Mouse (Mus musculus) small intestine, adult 2 months (tissue): ENCODE data around the gene Acsm2. TPM values are rescaled to one million over a fixed set of nuclear protein-coding genes. Genes with fewer than 3 reads are reported as not detected.

Experiments
- H3K27ac ChIP-seq: fragments of 200-500 bp; 2 replicates; pipeline ENCODE4 v1.5.1; 2012; ENCODE audit warnings: low read depth, low read length, control low read depth, inconsistent platforms; ENCODE audit not compliant: insufficient read depth
- H3K27me3 ChIP-seq: fragments of 200-500 bp; 2 replicates; pipeline ENCODE4 v1.6.1; 2012; ENCODE audit warnings: mild to moderate bottlenecking, moderate library complexity, low read length, inconsistent platforms; ENCODE audit not compliant: control insufficient read depth, insufficient read depth
- H3K36me3 ChIP-seq: fragments of 200-500 bp; 2 replicates; pipeline ENCODE4 v1.6.1; 2012; ENCODE audit warnings: mild to moderate bottlenecking, low read length, control low read depth, inconsistent platforms; ENCODE audit not compliant: control insufficient read depth, insufficient read depth
- H3K4me1 ChIP-seq: fragments of 200-500 bp; 2 replicates; pipeline ENCODE4 v1.6.1; 2012; ENCODE audit warnings: low read length, inconsistent platforms, mixed read lengths; ENCODE audit not compliant: control insufficient read depth, insufficient read depth, insufficient read length
- H3K4me3 ChIP-seq: fragments of 200-500 bp; 2 replicates; pipeline ENCODE4 v1.5.1; 2012; ENCODE audit warnings: low read depth, mild to moderate bottlenecking, control low read depth, inconsistent platforms, low read length, moderate library complexity
- CTCF ChIP-seq: fragments of 200-500 bp; IDR thresholded peaks from 2 replicates; pipeline ENCODE4 v1.5.1; 2012; ENCODE audit warnings: low read depth, mild to moderate bottlenecking, control low read depth, inconsistent platforms, low read length, moderate library complexity, mixed read lengths; ENCODE audit not compliant: insufficient replicate concordance, insufficient read length; ENCODE audit errors: extremely low read depth
- POLR2A ChIP-seq: fragments of 200-500 bp; IDR thresholded peaks from 2 replicates; pipeline ENCODE4 v1.6.1; 2012; ENCODE audit warnings: low read depth, mild to moderate bottlenecking, control low read depth, inconsistent platforms, low read length, moderate library complexity
- WGBS: fragments of 180-500 bp; shearing (Covaris S2); methylation state at CpG from one replicate; pipeline ENCODE4 v1.1.7; 2018; 5-methylcytosine and 5-hydroxymethylcytosine counted together
- polyA plus RNA-seq: library from polyadenylated mRNA; depleted of rRNA; stranded (reverse); fragments of >200 nt; gene quantifications from 2 replicates; pipeline ENCODE4 v1.2.3, GENCODE M21; 2012; rRNA removed

The Acsm2 gene
- polyA plus RNA-seq = not detected in 2 replicates

DNA sequence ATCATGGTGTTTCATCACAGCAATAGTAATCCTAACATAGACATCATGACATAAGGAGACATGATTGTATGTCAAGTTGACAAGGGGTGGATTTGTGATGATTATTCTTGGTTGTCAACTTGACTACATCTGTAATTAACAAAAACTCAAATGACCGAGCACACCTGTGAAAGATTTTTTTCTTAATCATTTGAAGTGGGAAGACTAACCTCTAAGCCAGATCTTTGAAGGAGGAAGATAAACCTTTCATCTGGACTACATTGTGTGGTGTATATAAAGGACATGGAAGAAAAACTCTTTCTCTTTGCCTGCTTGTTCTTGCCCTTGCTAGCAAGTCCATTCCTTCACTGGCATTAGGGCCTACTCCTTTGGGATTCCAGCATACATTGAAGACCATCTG lies at the start of gene Acsm2:
Gene Acsm2 (plus strand): TSS at position 301 of the 400 bp plus-strand sequence.
- Histone ChIP-seq H3K4me1 (peaks cover 6% of the 10 kb centered on the region; the same call in 1 of the 2 replicates), H3K27ac (no peak within 1 kb of the TSS), H3K27me3 (no peaks in the 10 kb centered on the region), H3K4me3 (no peak within 1 kb of the TSS), H3K36me3 (no peaks in the 10 kb centered on the region)
- 86% methylated on average over 1 of the region's 1 CpGs for WGBS
- TF ChIP-seq POLR2A = no peak
- TF ChIP-seq CTCF = no peak

DNA sequence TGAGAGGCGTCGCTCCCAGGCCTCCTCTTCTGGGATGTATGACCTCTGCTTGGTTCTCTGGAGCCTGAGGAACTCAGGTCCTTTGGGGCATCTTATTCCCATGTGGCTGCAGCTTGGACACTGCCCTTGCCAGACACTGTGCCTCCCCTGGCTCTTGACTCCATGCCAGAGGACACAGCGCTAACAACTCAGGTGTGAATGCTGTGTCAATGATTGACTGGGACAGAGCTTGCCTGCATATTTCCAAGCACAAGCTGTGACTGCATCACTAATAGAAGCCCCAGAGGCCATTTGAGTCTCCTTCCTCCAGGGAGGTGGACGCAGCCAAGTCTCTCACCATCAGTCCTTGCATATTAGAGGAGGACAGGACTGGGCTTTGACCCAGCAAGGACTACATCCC lies 43.0 kb upstream of the Acsm2 start:
- Histone ChIP-seq H3K27me3 (no peaks in the 10 kb centered on the region), H3K36me3 (no peaks in the 10 kb centered on the region), H3K4me3 (no peak overlapping the region), H3K27ac (no peak overlapping the region), H3K4me1 (peaks cover 7% of the 10 kb centered on the region; the same call in 1 of the 2 replicates)
- 63% methylated on average over 4 of the region's 4 CpGs for WGBS
- TF ChIP-seq POLR2A (no peak), CTCF (no peak)

DNA sequence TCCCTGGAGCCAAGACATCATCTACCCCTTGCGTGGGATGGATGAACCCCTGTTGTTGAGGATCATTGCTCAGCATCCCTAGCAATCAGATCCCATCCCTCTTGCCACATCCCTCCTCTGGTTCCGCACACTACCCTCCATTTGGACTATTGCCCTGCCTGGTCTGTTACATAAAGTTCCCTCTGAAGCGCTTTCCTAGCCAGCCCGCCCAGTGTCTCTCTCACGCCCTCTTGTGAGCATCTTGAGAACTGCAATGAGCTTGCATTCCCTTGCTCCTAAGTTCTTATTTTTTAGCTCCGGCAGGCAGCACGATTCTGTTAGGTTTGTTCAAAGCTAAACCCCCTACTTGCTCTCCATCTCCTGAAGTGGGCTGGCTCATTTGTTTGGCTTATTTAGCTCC lies 41.1 kb upstream of the Acsm2 start:
- Histone ChIP-seq H3K4me3 (no peak overlapping the region), H3K27ac (no peak overlapping the region), H3K36me3 (no peaks in the 10 kb centered on the region), H3K27me3 (no peaks in the 10 kb centered on the region), H3K4me1 (peaks cover 7% of the 10 kb centered on the region; the same call in 1 of the 2 replicates)
- WGBS = 28% methylated on average over 7 of the region's 7 CpGs
- TF ChIP-seq POLR2A = no peak
- TF ChIP-seq CTCF = peak; percentile 60; the same call in 1 of the 2 replicates

DNA sequence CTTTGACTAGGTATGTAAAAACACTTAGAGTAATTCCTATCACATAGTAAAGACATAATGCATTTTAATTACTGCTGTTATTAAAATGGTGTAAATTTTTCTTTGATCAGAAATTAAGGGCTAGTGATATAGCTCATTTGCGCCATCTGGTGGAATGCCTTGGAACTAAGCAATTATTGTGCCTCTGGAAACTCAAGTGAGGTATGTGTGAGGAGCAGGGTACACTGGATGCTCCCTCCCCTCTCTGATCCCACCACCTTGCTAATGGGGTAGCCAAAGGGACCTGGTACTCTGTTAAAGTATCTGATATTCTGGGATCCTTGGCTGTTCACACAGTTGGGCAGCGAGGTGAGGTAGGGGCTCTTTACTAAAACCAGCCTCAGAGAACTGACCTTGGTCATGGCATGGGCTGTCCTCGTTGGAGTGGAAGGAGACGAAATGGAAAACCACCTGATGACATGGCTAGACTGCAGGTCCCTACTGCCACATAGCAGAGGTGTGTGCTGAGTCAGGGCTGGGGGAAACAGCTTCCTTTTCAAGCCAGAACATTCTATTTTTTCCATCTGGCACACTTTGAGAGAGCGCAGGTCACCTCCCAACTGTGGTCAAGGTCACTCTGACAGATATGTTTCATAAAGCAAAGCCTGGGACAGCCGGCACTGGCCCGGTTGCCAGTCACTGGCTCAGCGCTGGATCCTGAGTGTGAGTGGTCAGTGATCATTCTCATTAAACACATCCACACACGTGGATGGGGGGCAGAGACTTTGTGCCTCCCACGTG lies 38.5 kb upstream of the Acsm2 start:
- no peak for TF ChIP-seq POLR2A
- peak; percentile 51; the same call in 1 of the 2 replicates for TF ChIP-seq CTCF
- H3K4me3 ChIP-seq = 0 out of 2 replicates have a peak overlapping the region, but pooled peaks have one; percentile 1
- peaks cover 7% of the 10 kb centered on the region; the same call in 1 of the 2 replicates for H3K4me1 ChIP-seq
- 31% methylated on average over 10 of the region's 10 CpGs for WGBS
- H3K27me3 ChIP-seq = no peaks in the 10 kb centered on the region
- no peaks in the 10 kb centered on the region for H3K36me3 ChIP-seq
- peak overlapping the region; percentile 26 for H3K27ac ChIP-seq

DNA sequence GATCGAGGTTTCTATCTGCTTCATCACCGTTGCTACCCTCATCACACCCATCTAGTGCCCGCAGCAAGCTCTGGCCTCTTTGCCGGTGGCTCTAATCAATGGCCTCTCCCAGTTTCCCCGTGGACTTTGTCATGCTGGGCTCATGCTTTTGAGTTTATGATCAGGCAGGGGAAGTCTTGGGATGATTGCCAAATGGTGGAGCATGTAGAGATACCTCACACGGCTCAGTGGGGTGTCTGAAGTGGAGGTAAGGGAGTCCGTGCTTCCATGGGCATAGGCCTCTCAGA lies 37.9 kb upstream of the Acsm2 start:
- Histone ChIP-seq H3K4me1 (peaks cover 9% of the 10 kb centered on the region; the same call in 1 of the 2 replicates), H3K27ac (peak overlapping the region; percentile 44; the same call in 1 of the 2 replicates), H3K27me3 (no peaks in the 10 kb centered on the region), H3K36me3 (no peaks in the 10 kb centered on the region), H3K4me3 (0 out of 2 replicates have a peak overlapping the region, but pooled peaks have one; percentile 1)
- TF ChIP-seq POLR2A (no peak), CTCF (no peak)
- WGBS = 21% methylated on average over 7 of the region's 7 CpGs

DNA sequence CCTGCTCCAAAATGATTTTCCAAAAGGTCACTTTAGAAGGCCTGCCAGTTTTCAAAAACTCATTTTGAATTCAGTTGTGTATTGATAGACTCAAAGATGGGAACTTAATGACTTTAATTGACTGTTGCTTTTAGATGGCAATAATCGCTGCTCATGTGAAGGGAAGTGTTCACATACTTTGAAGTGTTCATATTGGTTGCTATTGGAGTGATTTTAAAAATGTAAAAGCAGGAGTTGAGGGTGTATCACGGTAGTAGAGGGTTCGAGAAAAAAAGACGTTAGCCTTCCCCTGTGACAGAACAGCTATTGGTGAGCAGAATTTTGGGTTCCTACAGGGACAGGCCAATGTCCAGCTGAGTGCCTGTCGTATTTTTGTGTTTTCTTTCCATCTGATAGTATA lies 35.0 kb upstream of the Acsm2 start, which contains the start of gene Acsm5:
Gene Acsm5 (plus strand): TSS at position 301 of the 400 bp plus-strand sequence.
- Histone ChIP-seq H3K27me3 (no peaks in the 10 kb centered on the region), H3K27ac (no peak within 1 kb of the TSS), H3K4me3 (no peak within 1 kb of the TSS), H3K36me3 (no peaks in the 10 kb centered on the region), H3K4me1 (peaks cover 25% of the 10 kb centered on the region; the same call in 1 of the 2 replicates)
- WGBS = 69% methylated on average over 5 of the region's 5 CpGs
- TF ChIP-seq CTCF = no peak
- no peak for TF ChIP-seq POLR2A

DNA sequence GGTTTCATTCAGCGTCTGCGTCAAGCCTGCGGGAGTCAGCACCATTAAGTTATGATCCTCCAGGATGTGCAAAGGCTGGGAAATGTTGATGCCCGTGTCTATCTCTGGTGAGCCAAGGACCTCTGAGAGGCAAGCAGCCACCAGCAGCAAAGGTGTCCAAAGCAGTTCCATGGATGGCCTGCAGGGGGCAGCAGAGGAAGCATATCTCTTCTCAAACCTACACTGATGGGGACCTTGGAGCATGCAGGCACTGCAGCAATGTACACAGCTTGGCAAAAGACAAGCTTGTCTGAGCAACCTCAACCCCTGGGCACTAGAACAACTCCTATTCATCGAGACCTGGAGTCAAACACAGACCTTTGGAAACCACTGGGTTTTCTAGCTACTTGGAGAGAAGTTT lies 34.5 kb upstream of the Acsm2 start:
- TF ChIP-seq CTCF (peak; percentile 84; the same call in 1 of the 2 replicates), POLR2A (no peak)
- Histone ChIP-seq H3K27me3 (no peaks in the 10 kb centered on the region), H3K4me3 (no peak overlapping the region), H3K27ac (no peak overlapping the region), H3K4me1 (peaks cover 28% of the 10 kb centered on the region; the same call in 1 of the 2 replicates), H3K36me3 (no peaks in the 10 kb centered on the region)
- WGBS = 37% methylated on average over 5 of the region's 5 CpGs
